Mouse (Mus musculus): ENCODE measurements around the gene Mark1. TPM values are rescaled to one million over a fixed set of nuclear protein-coding genes. Genes with fewer than 3 reads are reported as not detected.
A peak's percentile ranks its signal among the peaks of the same experiment; 100 is the strongest.

Gene Mark1
- polyA plus RNA-seq, 1 experiment = 51.7 TPM

DNA sequence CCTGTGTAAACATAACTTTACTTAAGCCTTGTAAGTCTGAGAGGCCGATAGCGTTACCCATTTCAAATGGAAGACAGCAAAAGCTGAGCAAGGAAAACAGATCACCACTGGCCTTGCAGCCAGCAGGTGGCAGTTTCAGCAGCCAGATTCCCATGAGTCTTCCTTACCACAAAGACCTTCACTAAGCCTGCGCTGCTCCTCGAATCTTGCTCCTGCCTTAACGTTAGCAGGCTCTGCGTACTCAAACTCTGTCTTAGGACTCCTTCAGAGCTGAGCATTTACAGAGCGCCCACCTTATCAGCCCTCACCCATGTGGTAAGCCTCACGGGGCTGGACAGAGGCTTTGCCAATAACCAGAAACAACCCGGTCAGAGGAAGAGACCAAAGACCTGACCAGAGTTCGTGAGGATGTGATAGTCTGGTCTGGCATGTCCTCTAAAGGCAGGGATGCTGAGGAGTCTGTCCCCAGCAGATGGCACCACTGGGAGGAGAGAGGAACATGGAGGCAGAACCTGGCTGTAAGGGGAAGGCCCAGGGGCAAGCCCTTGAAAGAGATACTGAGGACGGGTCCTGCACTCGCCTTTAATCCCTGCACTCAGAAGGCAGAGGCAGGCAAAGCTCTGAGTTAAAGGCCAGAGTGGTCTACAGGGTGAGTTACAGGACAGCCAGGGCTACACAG lies 33.5 kb downstream of the Mark1 start:
- DNase-seq (ENCODE audit: extremely low spot score in 1 of 2, low spot score in 1 of 2) = peak; percentile 22 to 64

DNA sequence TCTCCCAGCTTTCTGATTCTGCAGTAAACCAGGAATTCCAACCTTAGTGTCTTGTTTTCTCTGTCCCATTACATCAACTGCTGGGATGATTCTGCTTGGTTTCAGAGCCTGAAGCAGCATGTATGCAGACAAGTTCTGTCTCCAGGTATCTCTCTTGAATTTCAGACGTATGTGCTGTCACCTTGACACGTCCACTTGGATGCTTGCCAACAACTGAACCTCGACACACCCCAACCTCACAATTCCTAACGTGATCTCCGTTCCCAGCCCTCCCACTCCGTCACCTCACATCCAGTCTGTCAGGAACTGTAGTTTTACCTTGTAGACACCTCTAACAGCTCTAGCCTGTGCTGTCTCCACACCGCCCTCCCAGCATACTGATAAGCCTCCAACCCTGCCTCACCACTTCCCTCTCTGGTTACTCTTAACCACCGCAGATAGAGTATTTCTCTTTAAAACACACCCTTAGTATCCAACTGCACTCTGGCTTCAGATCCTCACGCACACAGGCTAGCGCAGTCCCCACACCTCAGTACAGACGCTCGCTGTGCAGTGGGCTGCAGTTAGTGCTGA lies 36.2 kb downstream of the Mark1 start:
- DNase-seq (ENCODE audit: extremely low spot score in 1 of 2, low spot score in 1 of 2) = no peak

DNA sequence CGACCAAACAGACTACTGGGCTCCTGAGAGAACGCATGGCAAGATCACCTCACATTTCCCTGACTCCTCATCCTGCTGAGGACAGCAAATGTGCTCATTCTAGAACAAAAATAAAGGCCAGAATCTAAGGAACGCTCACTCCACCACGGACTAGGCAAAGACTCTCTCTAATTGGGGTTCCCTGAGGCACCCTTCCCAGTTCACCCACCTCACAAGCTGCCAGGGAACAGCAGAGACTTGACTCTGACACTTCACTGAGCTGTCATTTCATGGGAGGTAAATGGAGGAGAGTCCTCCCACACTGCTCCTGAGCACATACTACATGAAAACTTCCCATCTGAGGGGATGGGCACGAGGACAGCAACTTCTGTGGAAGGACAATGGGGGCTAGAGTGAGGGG lies 37.5 kb downstream of the Mark1 start:
- peak in 1 of 2 experiments; percentile 53 for DNase-seq (ENCODE audit: extremely low spot score in 1 of 2, low spot score in 1 of 2)

DNA sequence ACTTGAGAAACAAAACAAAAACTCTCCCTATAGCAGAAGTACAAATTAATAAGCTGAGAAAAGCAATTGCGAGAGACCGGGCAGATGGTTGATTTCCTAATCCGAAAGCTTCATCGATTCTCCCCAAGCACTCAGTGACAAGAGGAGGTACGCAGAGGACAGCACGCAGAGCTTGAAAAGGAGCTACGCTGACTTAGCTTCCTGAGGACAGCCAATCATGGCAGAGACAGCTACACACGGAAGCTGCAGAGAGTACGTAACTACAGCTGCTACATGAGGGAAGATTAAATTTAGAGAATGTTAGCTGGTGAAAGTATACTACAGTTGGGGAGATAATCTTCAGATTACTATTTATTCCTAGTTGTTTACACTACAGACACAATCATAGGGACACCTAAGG lies 40.6 kb downstream of the Mark1 start:
- DNase-seq (ENCODE audit: extremely low spot score in 1 of 2, low spot score in 1 of 2) = no peak

DNA sequence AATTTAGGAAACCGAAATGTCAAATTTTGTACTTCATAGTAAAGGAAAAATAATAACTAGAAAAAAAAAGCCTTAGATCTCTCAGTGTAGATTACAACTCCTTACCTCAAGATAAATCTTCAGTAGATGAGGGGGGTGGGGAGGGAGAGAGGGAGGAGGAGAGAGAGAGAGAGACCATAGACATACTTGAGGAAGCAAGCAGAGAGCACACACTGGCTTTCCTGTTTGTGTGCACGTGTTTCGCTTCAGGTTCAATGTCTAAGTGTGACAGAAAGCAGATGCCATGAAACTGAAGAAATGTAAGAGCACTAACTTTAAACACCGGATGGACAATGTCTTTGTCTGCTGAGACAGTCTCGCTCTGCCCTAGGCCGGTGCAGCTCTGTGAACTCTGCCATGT lies 41.0 kb downstream of the Mark1 start:
- DNase-seq (ENCODE audit: extremely low spot score in 1 of 2, low spot score in 1 of 2) = no peak

GRCm38 (mm10) chr1:184951758-184952157 lies 47.6 kb downstream of the Mark1 start:
- no peak for DNase-seq (ENCODE audit: extremely low spot score in 1 of 2, low spot score in 1 of 2)

DNA sequence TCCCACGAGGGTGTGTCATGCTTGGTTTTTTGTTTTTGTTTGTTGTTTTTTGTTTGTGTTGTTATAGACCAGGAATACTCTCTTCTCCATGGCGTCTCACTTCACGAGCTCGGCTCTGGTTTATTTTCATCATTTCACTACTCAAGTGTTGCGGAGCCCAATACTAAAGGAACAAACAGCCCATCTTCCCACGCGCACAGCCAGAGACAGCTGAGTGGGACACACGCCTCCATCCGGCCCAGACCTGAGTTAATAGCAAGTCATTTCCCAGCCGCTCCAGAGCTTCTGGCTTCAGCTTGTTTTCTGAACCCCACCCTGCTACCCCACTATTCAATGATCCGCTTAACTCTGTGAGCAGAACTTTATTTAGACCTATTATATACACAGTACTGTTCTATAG lies 48.3 kb downstream of the Mark1 start:
- peak; percentile 36 to 59 for DNase-seq (ENCODE audit: extremely low spot score in 1 of 2, low spot score in 1 of 2)

GRCm38 (mm10) chr1:184938106-184938505 lies 61.3 kb downstream of the Mark1 start:
- no peak for DNase-seq (ENCODE audit: extremely low spot score in 1 of 2, low spot score in 1 of 2)

- DNase-seq (ENCODE audit: extremely low spot score in 1 of 2, low spot score in 1 of 2) = no peak
These were observed 63.4 kb downstream of the Mark1 start for GRCm38 (mm10) chr1:184935980-184936379.

- no peak for DNase-seq (ENCODE audit: extremely low spot score in 1 of 2, low spot score in 1 of 2)
These were observed 63.9 kb downstream of the Mark1 start for GRCm38 (mm10) chr1:184935490-184935889.

- no peak for DNase-seq (ENCODE audit: extremely low spot score in 1 of 2, low spot score in 1 of 2)
These were observed 68.3 kb downstream of the Mark1 start for GRCm38 (mm10) chr1:184931097-184931496.

DNA sequence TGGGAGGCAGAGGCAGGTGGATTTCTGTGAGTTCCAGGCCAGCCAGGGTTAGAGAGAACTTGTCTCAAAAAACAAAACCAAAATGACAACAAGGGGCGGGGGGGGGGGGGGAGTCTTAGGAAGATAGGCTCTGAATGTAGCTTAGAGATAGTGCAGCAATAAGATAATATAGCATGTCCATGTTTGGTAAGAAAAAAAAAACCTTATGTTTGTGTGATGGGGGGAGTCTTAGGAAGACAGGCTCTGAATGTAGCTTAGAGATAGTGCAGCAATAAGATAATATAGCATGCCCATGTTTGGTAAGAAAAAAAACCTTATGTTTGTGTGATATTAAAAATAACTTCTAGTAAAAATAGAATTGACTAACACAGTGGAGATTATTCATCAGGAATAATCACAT lies 71.0 kb downstream of the Mark1 start:
- no peak for DNase-seq (ENCODE audit: extremely low spot score in 1 of 2, low spot score in 1 of 2)

DNA sequence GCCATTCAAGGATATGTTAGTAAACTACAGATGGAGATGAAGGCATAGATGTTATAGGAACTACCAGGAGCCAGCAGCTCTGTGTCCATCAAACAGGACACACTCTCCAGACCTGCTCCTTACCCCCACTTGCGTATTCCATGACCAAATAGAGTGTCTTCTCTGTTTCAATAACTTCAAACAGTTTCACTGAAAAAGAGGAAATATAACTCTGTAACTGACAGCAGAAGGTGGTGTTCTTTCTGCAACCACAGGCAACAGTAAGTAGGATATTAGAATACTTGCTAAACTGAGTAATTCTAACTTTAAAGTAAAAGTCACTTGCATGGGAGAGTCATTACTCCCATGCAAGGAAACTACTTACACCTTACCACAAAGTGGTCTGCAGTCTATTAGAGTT lies 71.5 kb downstream of the Mark1 start:
- DNase-seq (ENCODE audit: extremely low spot score in 1 of 2, low spot score in 1 of 2) = no peak

DNA sequence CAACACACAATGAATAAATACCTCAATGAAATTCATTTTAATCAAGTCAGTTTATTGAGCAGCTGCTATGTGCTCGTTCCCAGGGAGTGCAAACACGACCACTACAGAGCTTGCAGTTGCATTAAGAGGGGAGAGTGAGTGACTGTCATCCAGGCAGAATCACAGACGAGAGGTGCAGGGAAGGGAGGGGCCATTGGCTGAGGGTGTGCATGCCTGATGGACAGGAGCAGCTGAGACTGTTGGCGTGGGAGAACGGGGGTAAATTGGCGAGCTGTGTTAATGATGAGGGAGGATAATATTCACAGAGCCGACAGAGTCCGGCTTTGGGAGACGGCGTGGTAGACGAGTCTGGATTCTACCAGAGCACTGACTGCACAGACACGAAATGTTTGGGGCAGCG lies 76.5 kb downstream of the Mark1 start:
- no peak for DNase-seq (ENCODE audit: extremely low spot score in 1 of 2, low spot score in 1 of 2)

DNA sequence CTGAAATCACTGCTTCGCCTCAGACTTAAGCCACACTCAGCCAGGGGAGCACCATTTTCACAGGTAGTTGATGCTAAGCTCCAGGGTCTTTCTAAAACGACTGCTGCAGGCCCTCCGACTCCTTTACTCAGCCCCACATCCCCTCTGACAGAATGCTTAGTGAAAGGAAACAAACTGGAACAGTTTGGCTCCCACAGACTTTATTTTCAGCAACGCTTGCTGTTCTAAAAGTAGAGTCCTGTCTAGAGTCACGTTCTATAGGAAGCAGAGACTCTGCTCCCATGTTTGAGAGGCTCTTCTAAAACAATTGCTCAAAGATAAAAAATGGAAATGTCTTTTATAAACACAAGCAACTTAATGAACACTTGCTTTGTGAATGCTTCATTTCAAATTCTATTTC lies 79.3 kb downstream of the Mark1 start:
- peak; percentile 43 to 46 for DNase-seq (ENCODE audit: extremely low spot score in 1 of 2, low spot score in 1 of 2)

GRCm38 (mm10) chr1:184918227-184918888 lies 81.0 kb downstream of the Mark1 start:
- no peak for DNase-seq (ENCODE audit: extremely low spot score in 1 of 2, low spot score in 1 of 2)

GRCm38 (mm10) chr1:184912336-184912735 lies 87.0 kb downstream of the Mark1 start:
- no peak for DNase-seq (ENCODE audit: extremely low spot score in 1 of 2, low spot score in 1 of 2)

- no peak for DNase-seq (ENCODE audit: extremely low spot score in 1 of 2, low spot score in 1 of 2)
These were observed 87.5 kb downstream of the Mark1 start for GRCm38 (mm10) chr1:184911861-184912260.

DNA sequence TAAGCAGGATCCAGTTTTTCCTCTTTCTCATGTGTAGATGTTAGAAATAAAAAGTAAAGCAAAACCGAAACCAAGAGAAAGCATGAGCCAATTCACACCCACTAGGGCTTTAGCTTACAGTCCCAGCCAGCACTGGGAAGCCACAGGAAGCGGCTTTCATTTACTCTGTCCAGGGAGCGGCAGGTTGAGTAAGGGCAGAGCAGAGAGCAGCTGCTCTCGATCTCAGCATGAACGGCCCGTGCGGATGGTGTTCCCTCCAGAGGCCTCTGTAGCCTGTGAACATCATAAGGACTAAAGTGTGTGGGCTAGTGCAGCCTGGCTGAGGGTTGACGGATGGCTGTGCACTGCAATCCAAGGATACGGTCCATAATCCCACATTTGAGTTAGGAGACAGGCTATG lies 90.8 kb downstream of the Mark1 start:
- no peak for DNase-seq (ENCODE audit: extremely low spot score in 1 of 2, low spot score in 1 of 2)

- DNase-seq (ENCODE audit: extremely low spot score in 1 of 2, low spot score in 1 of 2) = no peak
These were observed 93.2 kb downstream of the Mark1 start for GRCm38 (mm10) chr1:184905904-184906745.

GRCm38 (mm10) chr1:184905371-184905770 lies 94.0 kb downstream of the Mark1 start:
- no peak for DNase-seq (ENCODE audit: extremely low spot score in 1 of 2, low spot score in 1 of 2)

All from frontal cortex, adult 2 months (tissue).